Mouse (Mus musculus): ENCODE measurements around the gene Msh3. TPM values are rescaled to one million over a fixed set of nuclear protein-coding genes. Genes with fewer than 3 reads are reported as not detected.
A peak's percentile ranks its signal among the peaks of the same experiment; 100 is the strongest.
"Not testable (repeated sequence)": the region's sequence is repeated elsewhere in the genome, so short reads cannot be mapped to it uniquely, and the experiment has no call there.

The Msh3 gene
- 6.8 and 7.8 TPM in 2 replicates for polyA plus RNA-seq (2015; fragmentation: Nextera tagmentation; extraction: Ambion mirVana)

GRCm38 (mm10) chr13:92354456-92355271 lies at the start of gene Msh3, which contains the start of gene Dhfr:
TSS of gene Msh3 (minus strand) at chr13:92355003.
TSS of gene Dhfr (plus strand) at chr13:92354726.
- ATAC-seq, result peak; percentile 96
- peak; percentile 90 for TF ChIP-seq CTCF (IDR thresholded peaks at IDR 0.05; ENCODE audit: low read depth)
- no peak for TF ChIP-seq EP300 (IDR thresholded peaks at IDR 0.05; ENCODE audit: low read depth)
- H3K4me2 ChIP-seq (ENCODE audit: low read depth, low read length), result peak within 1 kb of the TSS; percentile 100
- peak within 1 kb of the TSS; percentile 67 for H3K4me3 ChIP-seq (ENCODE audit: low read depth, low read length)
- no peaks in the 10 kb centered on the region for H3K27me3 ChIP-seq (ENCODE audit: insufficient read depth, low read length)
- H3K27ac ChIP-seq (ENCODE audit: low read depth), result peak within 1 kb of the TSS; percentile 80
- H3K36me3 ChIP-seq (replicated peaks; ENCODE audit: insufficient read depth, low read length), result peaks cover 20% of the 10 kb centered on the region
- peaks cover 28% of the 10 kb centered on the region for H3K4me1 ChIP-seq (ENCODE audit: insufficient read depth)
- peak within 1 kb of the TSS; percentile 82 for H3K9ac ChIP-seq (replicated peaks)
- WGBS (ENCODE audit: insufficient replicate concordance), result under 1% methylated on average over 73 of the region's 76 CpGs
- peak; percentile 100 for DNase-seq
- H3K9me3 ChIP-seq (ENCODE audit: low read length), result no peaks in the 10 kb centered on the region

GRCm38 (mm10) chr13:92403496-92403895 lies 48.7 kb upstream of the Msh3 start:
- TF ChIP-seq EP300 (IDR thresholded peaks at IDR 0.05; ENCODE audit: low read depth), result no peak
- no peak for TF ChIP-seq CTCF (IDR thresholded peaks at IDR 0.05; ENCODE audit: low read depth)
- DNase-seq, result no peak
- no peaks in the 10 kb centered on the region for H3K4me1 ChIP-seq (ENCODE audit: insufficient read depth)
- no peaks in the 10 kb centered on the region for H3K27me3 ChIP-seq (ENCODE audit: insufficient read depth, low read length)
- no peak overlapping the region for H3K27ac ChIP-seq (ENCODE audit: low read depth)
- WGBS (ENCODE audit: insufficient replicate concordance), result 74% methylated on average over 3 of the region's 3 CpGs
- H3K4me2 ChIP-seq (ENCODE audit: low read depth, low read length), result no peak overlapping the region
- H3K36me3 ChIP-seq (replicated peaks; ENCODE audit: insufficient read depth, low read length), result no peaks in the 10 kb centered on the region
- H3K9me3 ChIP-seq (ENCODE audit: low read length), result no peaks in the 10 kb centered on the region
- H3K4me3 ChIP-seq (ENCODE audit: low read depth, low read length), result no peak overlapping the region
- ATAC-seq, result no peak
- no peak overlapping the region for H3K9ac ChIP-seq (replicated peaks)

GRCm38 (mm10) chr13:92402063-92402462 lies 47.3 kb upstream of the Msh3 start:
- H3K36me3 ChIP-seq (replicated peaks; ENCODE audit: insufficient read depth, low read length), result no peaks in the 10 kb centered on the region
- H3K4me1 ChIP-seq (ENCODE audit: insufficient read depth), result no peaks in the 10 kb centered on the region
- no peak overlapping the region for H3K27ac ChIP-seq (ENCODE audit: low read depth)
- H3K4me2 ChIP-seq (ENCODE audit: low read depth, low read length), result no peak overlapping the region
- no peak overlapping the region for H3K9ac ChIP-seq (replicated peaks)
- no peak for ATAC-seq
- no peaks in the 10 kb centered on the region for H3K27me3 ChIP-seq (ENCODE audit: insufficient read depth, low read length)
- no peak for DNase-seq
- no peaks in the 10 kb centered on the region for H3K9me3 ChIP-seq (ENCODE audit: low read length)
- TF ChIP-seq CTCF (IDR thresholded peaks at IDR 0.05; ENCODE audit: low read depth), result no peak
- TF ChIP-seq EP300 (IDR thresholded peaks at IDR 0.05; ENCODE audit: low read depth), result no peak
- 47% methylated on average over 2 of the region's 2 CpGs for WGBS (ENCODE audit: insufficient replicate concordance)
- H3K4me3 ChIP-seq (ENCODE audit: low read depth, low read length), result no peak overlapping the region

- Histone ChIP-seq H3K9me3 (ENCODE audit: low read length) (no peaks in the 10 kb centered on the region), H3K4me2 (ENCODE audit: low read depth, low read length) (no peak overlapping the region), H3K4me1 (ENCODE audit: insufficient read depth) (no peaks in the 10 kb centered on the region), H3K36me3 (replicated peaks; ENCODE audit: insufficient read depth, low read length) (no peaks in the 10 kb centered on the region), H3K27ac (ENCODE audit: low read depth) (no peak overlapping the region), H3K9ac (replicated peaks) (no peak overlapping the region), H3K4me3 (ENCODE audit: low read depth, low read length) (no peak overlapping the region), H3K27me3 (ENCODE audit: insufficient read depth, low read length) (no peaks in the 10 kb centered on the region)
- 68% methylated on average over 11 of the region's 11 CpGs for WGBS (ENCODE audit: insufficient replicate concordance)
- ATAC-seq, result no peak
- no peak for TF ChIP-seq EP300 (IDR thresholded peaks at IDR 0.05; ENCODE audit: low read depth)
- DNase-seq, result no peak
These were observed 43.9 kb upstream of the Msh3 start for GRCm38 (mm10) chr13:92398491-92399384.

GRCm38 (mm10) chr13:92393047-92393661 lies 38.4 kb upstream of the Msh3 start:
- Histone ChIP-seq H3K4me2 (ENCODE audit: low read depth, low read length) (no peak overlapping the region), H3K9me3 (ENCODE audit: low read length) (no peaks in the 10 kb centered on the region), H3K36me3 (replicated peaks; ENCODE audit: insufficient read depth, low read length) (no peaks in the 10 kb centered on the region), H3K4me3 (ENCODE audit: low read depth, low read length) (no peak overlapping the region), H3K9ac (replicated peaks) (no peak overlapping the region), H3K27ac (ENCODE audit: low read depth) (no peak overlapping the region), H3K4me1 (ENCODE audit: insufficient read depth) (no peaks in the 10 kb centered on the region), H3K27me3 (ENCODE audit: insufficient read depth, low read length) (no peaks in the 10 kb centered on the region)
- DNase-seq (no peak), ATAC-seq (no peak)
- no peak for TF ChIP-seq CTCF (IDR thresholded peaks at IDR 0.05; ENCODE audit: low read depth)
- no peak for TF ChIP-seq EP300 (IDR thresholded peaks at IDR 0.05; ENCODE audit: low read depth)
- WGBS (ENCODE audit: insufficient replicate concordance), result 78% methylated on average over 12 of the region's 12 CpGs

- Histone ChIP-seq H3K4me2 (ENCODE audit: low read depth, low read length) (no peak overlapping the region), H3K4me1 (ENCODE audit: insufficient read depth) (no peaks in the 10 kb centered on the region), H3K9ac (replicated peaks) (no peak overlapping the region), H3K4me3 (ENCODE audit: low read depth, low read length) (no peak overlapping the region), H3K9me3 (ENCODE audit: low read length) (no peaks in the 10 kb centered on the region), H3K27me3 (ENCODE audit: insufficient read depth, low read length) (no peaks in the 10 kb centered on the region), H3K36me3 (replicated peaks; ENCODE audit: insufficient read depth, low read length) (peaks cover 5% of the 10 kb centered on the region), H3K27ac (ENCODE audit: low read depth) (no peak overlapping the region)
- WGBS (ENCODE audit: insufficient replicate concordance), result 62% methylated on average over 3 of the region's 3 CpGs
- DNase-seq (no peak), ATAC-seq (no peak)
- TF ChIP-seq CTCF (IDR thresholded peaks at IDR 0.05; ENCODE audit: low read depth) (no peak), EP300 (IDR thresholded peaks at IDR 0.05; ENCODE audit: low read depth) (no peak)
These were observed 32.6 kb upstream of the Msh3 start for GRCm38 (mm10) chr13:92387367-92387766.

GRCm38 (mm10) chr13:92371466-92371865 lies 16.7 kb upstream of the Msh3 start:
- ATAC-seq; DNase-seq; H3K4me2 ChIP-seq (ENCODE audit: low read depth, low read length); H3K27me3 ChIP-seq (ENCODE audit: insufficient read depth, low read length); H3K4me1 ChIP-seq (ENCODE audit: insufficient read depth); H3K9ac ChIP-seq (replicated peaks); H3K4me3 ChIP-seq (ENCODE audit: low read depth, low read length); H3K9me3 ChIP-seq (ENCODE audit: low read length); H3K27ac ChIP-seq (ENCODE audit: low read depth): not testable (repeated sequence)
- H3K36me3 ChIP-seq (replicated peaks; ENCODE audit: insufficient read depth, low read length), result peaks cover 26% of the 10 kb centered on the region
- 80% methylated on average over 6 of the region's 6 CpGs for WGBS (ENCODE audit: insufficient replicate concordance)
